Mouse (Mus musculus): ENCODE results near the gene Zfp810. TPM values are rescaled to one million over a fixed set of nuclear protein-coding genes. Genes with fewer than 3 reads are reported as not detected.

Gene Zfp810
- polyA plus RNA-seq, 1 experiment from 2014 or later: 36.6 TPM

Other genes with a start within 250 kb of the Zfp810 start
- not detected in 2 replicates for gene Gm49318, start 236.4 kb downstream of the Zfp810 start, polyA plus RNA-seq (2016; fragmentation: Nextera tagmentation; extraction: Ambion mirVana)
- 13.2 and 14.0 TPM in 2 replicates for gene Zfp653, start 236.3 kb downstream of the Zfp810 start, polyA plus RNA-seq (2016; fragmentation: Nextera tagmentation; extraction: Ambion mirVana)
- 31.5 and 32.2 TPM in 2 replicates for gene Ecsit, start 222.2 kb downstream of the Zfp810 start, polyA plus RNA-seq (2016; fragmentation: Nextera tagmentation; extraction: Ambion mirVana)
- 1.4 and 1.5 TPM in 2 replicates for gene Cnn1, start 208.4 kb downstream of the Zfp810 start, polyA plus RNA-seq (2016; fragmentation: Nextera tagmentation; extraction: Ambion mirVana)
- 192 and 199 TPM in 2 replicates for gene Elof1, start 190.5 kb downstream of the Zfp810 start, polyA plus RNA-seq (2016; fragmentation: Nextera tagmentation; extraction: Ambion mirVana)
- 7.7 and 9.9 TPM in 2 replicates for gene Acp5, start 171.9 kb downstream of the Zfp810 start, polyA plus RNA-seq (2016; fragmentation: Nextera tagmentation; extraction: Ambion mirVana)
- gene Pigyl, start 150.8 kb downstream of the Zfp810 start, polyA plus RNA-seq (2016; fragmentation: Nextera tagmentation; extraction: Ambion mirVana): 64.7 and 66.7 TPM in 2 replicates
- gene Zfp872, start 119.6 kb downstream of the Zfp810 start, polyA plus RNA-seq (2016; fragmentation: Nextera tagmentation; extraction: Ambion mirVana): 0.09 and 0.16 TPM in 2 replicates
- gene Zfp809, start 81.9 kb downstream of the Zfp810 start, polyA plus RNA-seq (2016; fragmentation: Nextera tagmentation; extraction: Ambion mirVana): 12.0 and 13.6 TPM in 2 replicates
- 10.2 and 11.5 TPM in 2 replicates for gene Zfp599, start 47.8 kb downstream of the Zfp810 start, polyA plus RNA-seq (2016; fragmentation: Nextera tagmentation; extraction: Ambion mirVana)
- gene Anln, start 81.5 kb upstream of the Zfp810 start, polyA plus RNA-seq (2016; fragmentation: Nextera tagmentation; extraction: Ambion mirVana): 48.3 and 52.8 TPM in 2 replicates
- gene 9530077C05Rik, start 103.9 kb upstream of the Zfp810 start, polyA plus RNA-seq (2016; fragmentation: Nextera tagmentation; extraction: Ambion mirVana): 7.9 and 9.2 TPM in 2 replicates
- gene Gm17545, start 146.6 kb upstream of the Zfp810 start, polyA plus RNA-seq (2016; fragmentation: Nextera tagmentation; extraction: Ambion mirVana): not detected in 2 replicates
- gene Rp9, start 162.1 kb upstream of the Zfp810 start, polyA plus RNA-seq (2016; fragmentation: Nextera tagmentation; extraction: Ambion mirVana): 79.9 and 82.0 TPM in 2 replicates
- 18.1 and 18.5 TPM in 2 replicates for gene Bbs9, start 168.1 kb upstream of the Zfp810 start, polyA plus RNA-seq (2016; fragmentation: Nextera tagmentation; extraction: Ambion mirVana)

All from limb, embryonic 12.5 days (tissue).